Mouse (Mus musculus) right cerebral cortex, adult 18-20 months (tissue): Measurements from ENCODE around the gene Unc45a.

Experiments used
- DNase-seq: peaks from one replicate; pipeline ENCODE4 v3.0.0; 2022; ENCODE audit warnings: mixed read lengths

Unc45a gene

DNA sequence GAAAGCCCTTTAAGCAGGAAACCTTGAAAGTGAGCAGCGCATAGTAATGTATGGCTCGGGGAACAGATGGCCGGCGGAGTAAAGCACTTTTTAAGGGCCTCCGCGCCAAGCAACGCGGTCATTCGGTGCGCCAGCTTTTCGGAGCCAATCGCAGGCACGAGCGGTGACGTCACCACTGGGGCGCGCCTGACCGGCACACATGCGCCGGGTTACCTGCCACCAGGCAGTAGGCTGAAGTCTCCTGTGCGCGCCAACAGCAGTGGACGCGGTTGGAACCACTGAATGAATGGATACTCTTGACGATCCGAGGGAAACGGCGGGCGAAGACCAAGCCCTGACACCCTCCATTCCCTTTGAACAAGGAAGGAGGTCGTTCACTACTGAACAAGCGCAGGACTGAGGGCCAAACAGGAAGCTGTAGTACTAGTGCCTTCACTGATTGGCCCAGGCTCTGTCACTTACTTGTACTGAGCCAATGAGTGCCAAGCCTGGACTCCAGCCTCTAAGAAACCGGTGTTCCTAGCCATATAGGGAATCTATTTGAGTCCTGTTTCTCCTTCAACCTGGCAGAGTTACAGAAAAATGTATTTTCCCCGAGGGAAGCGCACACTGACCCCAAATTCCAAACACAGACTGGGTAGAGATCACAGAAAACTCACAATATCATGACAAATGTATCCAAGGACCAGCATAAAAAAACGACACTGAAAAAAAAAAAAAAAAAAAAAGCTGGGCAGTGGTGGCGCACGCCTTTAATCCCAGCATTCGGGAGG, 16.6 kb downstream of the Unc45a start, which contains the start of gene Rccd1:
Gene Rccd1 (minus strand): TSS at position 412 of the 773 bp plus-strand sequence.
- peak; percentile 96 for DNase-seq

DNA sequence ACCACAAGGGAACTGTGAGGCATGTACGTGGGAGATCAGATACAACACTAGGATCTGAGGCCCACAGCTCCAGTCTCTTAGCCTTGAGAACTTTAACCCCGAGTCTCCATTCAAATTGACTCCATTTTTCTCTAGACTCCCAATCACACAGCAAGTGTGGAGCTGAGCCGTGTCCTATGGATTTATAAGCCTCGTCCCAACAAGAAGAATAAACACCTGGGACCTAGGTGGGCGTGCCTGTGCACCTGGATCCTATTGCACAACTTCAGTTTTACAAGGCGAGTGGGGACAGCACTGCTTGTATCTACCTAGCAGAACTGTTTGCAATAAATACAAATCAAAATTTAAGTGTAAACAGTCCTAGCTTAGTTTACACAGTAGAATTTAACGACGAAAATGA, 17.5 kb downstream of the Unc45a start:
- no peak for DNase-seq

DNA sequence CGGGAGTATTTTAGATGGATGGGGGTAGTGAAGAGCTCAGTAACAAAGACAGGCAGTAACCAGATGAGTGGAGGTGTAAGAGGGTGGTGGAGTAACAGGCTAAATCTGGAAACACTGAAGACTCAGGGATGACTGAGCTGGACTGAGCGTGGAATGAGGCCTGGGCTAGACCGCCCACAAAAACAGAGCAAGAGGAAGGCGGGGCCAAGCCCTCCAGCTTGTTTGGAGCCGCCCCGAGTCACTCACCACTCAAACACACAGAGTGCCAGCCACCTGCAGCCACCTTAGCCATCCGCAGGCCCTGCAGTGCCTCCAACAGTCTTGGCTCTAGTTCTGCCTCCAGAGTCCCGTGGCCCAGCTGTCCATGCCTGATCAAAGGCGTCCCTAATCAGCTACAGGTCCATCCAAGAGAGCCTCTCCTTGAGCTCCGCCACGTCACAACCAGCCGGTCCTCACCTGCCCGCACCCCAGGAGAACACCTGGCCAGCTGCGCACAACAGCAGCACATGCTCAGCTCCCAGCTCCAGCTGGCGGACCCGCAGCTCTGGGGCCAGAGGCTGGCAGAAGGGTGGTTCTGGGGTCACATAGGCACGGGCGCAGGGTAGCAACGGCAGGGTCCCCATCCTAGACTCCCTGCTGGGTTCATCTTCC, 20.8 kb downstream of the Unc45a start:
- DNase-seq, result no peak

DNA sequence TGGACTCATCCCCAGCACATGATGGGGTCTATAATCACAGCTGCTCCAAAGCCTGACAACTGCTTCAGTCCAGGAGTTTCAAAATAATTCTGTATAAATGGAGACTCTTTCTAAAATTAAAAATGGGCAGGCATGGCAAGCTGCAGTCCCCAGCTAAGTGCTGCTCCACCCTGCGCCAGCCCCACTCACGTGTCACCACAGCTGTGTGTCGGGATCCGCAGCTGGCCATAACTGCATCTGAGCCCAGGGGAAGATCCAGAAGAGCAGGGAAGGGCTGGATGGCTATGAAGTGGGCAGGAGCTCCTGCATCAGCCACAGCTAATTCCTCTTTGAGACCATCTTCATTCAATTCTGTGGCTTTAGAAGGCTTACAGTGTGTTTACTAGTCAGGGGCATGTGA, 22.1 kb downstream of the Unc45a start:
- DNase-seq, result no peak

GRCm38 (mm10) chr7:80317439-80318115, 23.2 kb downstream of the Unc45a start:
- no peak for DNase-seq

DNA sequence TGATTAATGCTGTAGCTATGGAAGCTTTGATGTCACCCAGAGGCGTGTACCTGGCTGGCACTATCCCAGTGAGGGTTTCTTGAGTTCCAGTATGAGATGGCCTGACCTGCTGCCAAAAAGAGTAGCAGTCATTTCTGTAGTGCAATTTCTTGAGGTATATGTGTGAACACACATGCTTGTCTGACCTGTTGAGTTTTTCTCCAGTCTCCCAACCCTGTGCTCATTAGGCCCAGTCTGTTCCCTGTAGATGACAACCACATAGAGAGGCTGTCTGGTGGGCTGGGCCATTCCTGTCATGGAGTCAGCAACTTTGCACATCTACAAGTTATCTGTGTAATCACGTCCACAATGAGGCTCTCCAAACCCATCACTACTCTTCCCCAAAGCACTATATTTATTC, 25.1 kb downstream of the Unc45a start:
- no peak for DNase-seq

GRCm38 (mm10) chr7:80310771-80311170, 30.0 kb downstream of the Unc45a start:
- no peak for DNase-seq

DNA sequence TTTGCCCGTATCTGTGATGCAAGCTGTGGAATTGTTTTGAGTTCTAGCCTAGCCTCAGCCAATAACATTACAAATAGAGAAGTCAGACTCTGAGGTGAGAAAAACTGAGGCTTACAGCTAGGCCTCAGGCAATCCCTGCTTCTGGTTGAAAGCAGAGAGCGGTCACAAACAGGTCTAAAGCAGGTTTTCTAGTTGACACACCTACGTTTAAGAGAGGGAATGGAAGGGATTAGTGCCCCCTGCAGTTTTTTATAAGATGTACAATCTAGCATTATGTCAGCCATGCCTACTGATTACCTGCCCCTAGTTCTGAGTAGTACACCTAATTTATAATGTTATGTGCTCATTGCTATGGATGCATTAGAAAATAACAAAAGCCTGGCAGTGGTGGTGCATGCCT, 33.0 kb downstream of the Unc45a start:
- no peak for DNase-seq

DNA sequence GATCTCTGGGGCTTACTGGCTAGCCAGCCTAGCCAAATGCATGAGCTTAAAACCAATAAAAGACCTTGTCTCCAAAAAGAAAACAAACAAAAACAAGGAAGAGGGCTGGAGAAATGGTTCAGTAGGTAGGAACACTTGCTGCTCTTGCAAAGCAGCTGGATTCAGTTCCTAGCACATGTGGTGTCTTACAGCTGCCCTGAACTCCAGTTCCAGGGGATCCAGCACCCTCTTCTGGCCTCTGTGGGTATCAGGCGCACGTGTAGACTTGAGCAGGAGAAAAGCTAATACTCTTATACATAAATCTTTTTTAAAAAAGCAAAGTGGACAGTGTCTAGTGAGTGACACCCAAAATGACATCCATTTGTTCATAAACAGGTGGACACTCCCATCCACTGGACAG, 39.3 kb downstream of the Unc45a start:
- no peak for DNase-seq

DNA sequence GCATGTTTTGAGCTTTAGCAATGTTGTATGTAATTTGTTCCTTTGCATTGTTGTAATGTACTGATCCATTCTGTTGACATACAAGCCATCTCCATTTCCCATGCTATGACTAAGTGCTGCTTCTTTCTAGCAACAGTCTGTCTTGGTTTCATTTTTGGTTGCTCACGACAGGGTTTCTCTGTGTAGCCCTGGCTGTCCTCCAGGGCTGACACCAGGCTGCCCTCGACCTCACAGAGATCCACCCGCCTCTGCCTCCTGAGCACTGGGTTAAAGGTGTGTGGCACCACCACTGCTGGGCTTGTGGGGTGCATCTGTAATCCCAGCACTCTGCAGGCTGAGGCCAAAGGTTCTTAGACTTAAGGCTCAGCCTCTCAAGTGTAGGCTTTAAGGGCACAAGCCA, 41.2 kb downstream of the Unc45a start:
- no peak for DNase-seq

GRCm38 (mm10) chr7:80298754-80299153, 42.1 kb downstream of the Unc45a start:
- no peak for DNase-seq

DNA sequence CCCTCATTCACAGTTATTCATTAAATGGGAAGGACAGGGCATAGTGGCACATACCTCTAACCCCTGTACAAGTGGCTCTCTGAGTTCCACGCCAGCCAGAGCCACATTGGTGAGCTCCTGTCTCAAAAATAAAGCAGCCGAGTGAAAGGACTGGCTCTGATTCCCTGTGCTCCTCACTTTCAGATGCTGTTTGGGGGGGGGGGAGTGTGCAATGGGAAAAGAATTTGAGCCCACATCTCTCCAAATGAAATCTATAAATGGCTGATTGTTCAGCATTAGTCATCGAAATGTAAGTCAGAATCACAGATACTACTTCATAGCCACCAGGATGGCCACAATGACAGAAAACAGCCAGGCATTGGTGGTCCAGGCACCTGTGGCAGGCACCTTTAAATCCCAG, 43.8 kb downstream of the Unc45a start:
- no peak for DNase-seq

DNA sequence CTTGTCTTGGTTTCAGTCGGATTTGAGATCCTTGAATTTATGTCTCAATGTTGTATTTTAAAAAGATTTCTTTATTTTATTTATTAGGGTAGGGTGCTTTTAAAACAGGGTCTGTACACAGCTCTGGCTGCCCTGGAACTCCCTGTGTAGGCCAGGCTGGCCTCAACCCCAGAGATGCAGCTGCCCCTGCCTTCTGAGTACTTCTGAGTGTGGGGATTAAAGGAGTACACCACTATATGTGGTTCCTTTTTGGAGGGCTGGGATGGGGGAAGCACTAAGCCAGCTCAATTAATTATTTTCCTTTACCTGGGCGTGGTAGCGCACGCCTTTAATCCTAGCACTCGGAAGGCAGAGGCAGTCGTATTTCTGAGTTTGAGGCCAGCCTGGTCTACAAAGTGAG, 44.3 kb downstream of the Unc45a start:
- DNase-seq, result no peak

GRCm38 (mm10) chr7:80294764-80295648, 45.8 kb downstream of the Unc45a start:
- no peak for DNase-seq

DNA sequence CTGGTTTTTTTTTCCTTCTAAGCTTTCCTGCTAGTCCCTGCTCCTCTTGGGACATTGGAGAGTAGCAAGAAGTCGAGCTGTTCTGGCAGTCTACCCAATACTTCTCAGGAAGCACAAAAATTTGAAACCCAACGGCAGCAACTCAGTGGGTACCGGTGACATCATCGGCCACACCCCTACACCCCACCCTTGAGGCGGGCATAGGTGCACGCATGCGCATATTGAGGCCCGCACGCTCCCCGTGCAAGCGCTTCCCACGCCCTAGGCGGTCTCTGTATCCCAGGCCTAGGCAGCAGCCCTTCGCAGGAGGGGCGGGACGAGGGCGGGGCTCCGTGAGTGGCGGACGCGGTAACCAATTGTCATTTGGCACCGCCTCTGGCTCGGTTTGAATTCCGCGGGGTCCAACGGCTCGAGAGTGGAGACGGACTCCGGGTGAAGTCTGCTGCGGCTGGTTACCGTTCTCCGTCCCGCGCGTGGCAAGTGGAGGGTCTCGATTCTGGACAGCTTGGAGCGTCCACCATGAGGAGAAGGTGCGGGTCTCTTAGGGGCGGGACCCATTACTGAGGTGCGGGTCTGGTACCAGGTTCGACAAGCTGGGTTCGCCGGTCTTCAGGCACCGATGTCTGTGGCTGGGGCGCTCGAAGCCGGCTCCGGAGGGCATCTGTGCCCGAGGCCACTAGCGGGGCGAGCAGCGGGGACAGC, 46.6 kb downstream of the Unc45a start, which contains the start of gene Prc1:
Gene Prc1 (plus strand): TSS at position 389 of the 702 bp plus-strand sequence.
- DNase-seq, result peak; percentile 98

DNA sequence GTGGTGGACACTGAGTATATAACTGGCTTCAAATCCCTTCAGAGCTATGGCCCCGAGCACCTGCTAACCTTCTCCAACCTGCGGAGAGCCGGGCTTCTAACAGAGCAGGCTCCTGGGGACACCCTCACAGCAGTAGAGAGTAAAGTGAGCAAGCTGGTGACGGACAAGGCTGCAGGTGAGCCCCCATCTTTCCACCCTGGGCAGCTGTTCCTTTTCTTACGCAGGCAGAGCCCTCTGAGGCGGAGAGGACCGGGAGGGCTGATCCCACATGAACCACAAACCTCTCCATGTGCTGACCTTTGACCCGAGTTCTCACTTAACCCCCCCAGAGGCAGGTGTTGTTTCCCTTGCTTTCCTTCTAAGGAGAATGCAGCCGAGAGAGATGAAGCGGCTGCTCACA, 53.1 kb downstream of the Unc45a start:
- no peak for DNase-seq

- no peak for DNase-seq
Measured at GRCm38 (mm10) chr7:80285725-80286124, 55.1 kb downstream of the Unc45a start.

DNA sequence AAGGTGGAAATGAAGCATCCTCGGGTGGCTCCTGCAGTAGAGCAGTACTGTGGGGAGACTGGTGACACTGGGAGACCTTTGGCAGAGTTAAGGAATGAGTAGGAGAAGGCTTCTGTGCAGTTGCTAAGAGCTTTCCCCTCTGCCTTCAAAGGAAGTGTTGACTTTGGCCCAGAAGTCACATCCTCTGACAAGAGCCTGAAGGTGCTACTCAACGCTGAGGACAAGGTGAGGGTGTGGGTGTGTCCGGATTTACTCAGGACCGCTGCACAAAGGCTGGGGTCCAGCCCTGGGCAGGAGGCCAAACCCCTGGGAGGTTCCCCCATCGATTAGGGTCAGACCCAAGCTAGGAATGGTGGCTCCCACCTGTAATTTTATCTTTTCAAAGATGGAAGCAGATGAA, 56.4 kb downstream of the Unc45a start:
- no peak for DNase-seq

DNA sequence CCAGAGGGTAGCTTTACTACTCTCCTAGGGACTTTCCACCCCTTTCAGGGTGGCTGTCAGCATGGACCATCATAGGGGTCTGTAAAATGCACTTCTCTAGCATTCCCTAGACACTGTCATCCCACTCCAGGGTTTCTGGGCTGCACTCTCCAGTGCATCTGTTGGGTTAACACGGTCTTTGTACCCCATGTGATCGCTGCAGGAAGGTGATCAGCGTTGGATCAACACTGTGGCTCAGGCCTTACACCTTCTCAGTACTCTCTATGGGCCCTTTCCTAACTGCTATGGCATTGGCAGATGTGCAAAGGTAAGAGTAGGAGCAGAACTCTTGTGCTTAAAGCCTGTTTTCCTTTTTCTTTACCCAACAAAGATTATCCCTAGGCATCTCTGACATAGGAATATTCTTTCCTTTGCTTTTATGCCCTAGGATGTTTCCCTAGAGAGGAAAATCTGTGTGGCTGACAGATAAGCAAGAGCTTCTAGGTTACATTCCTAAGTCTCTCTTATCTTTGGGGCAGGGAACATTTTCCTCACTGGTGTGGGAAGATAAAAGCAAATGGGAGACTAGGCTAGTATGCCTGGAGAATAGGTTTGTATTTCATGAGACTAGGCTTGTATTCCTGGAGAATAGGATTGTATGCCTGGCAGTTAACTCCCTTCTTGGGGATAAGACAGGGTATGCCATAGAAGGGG, 57.4 kb downstream of the Unc45a start:
- DNase-seq, result no peak

GRCm38 (mm10) chr7:80281646-80282045, 59.2 kb downstream of the Unc45a start:
- DNase-seq, result no peak

- DNase-seq, result no peak
Measured at GRCm38 (mm10) chr7:80280998-80281397, 59.8 kb downstream of the Unc45a start.

- no peak for DNase-seq
Measured at GRCm38 (mm10) chr7:80280032-80280431, 60.8 kb downstream of the Unc45a start.
